Mouse (Mus musculus) cerebellum, adult 2 months (tissue): Measurements from ENCODE around the gene Rbck1.

Experiments
- CTCF ChIP-seq: fragments of 200-500 bp; IDR thresholded peaks from 2 replicates; pipeline ENCODE4 v1.5.1; 2011; ENCODE audit warnings: low read depth, mild to moderate bottlenecking, control low read depth, low read length, moderate library complexity, borderline replicate concordance; ENCODE audit not compliant: insufficient read depth
- POLR2A ChIP-seq: fragments of 200-500 bp; IDR thresholded peaks from 2 replicates; pipeline ENCODE4 v1.6.1; 2011; ENCODE audit warnings: low read length, control low read depth, borderline replicate concordance; ENCODE audit not compliant: insufficient read depth

DNA sequence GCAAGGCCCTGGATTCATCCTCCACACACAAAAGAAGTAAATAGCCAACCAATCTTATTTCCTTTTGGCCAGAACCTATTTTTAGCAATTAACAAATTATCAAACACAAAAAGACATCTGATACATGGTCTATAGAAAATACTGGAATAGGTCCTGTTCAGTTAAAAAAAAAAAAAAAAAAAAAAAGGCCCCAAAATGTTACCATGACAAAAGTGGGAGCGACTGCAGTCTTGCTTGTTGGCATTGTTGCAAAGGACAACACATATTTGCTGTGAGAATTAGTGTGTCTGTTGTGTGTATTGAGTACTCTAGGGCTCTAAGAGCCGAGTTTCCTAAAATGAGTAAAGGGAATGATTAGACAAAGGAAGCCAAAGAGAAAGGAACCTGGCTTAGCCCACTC, 40.0 kb downstream of the Rbck1 start:
- TF ChIP-seq CTCF (no peak), POLR2A (no peak)
